Mouse (Mus musculus): Measurements from ENCODE around the gene Il1a. TPM values are rescaled to one million over a fixed set of nuclear protein-coding genes. Genes with fewer than 3 reads are reported as not detected.

Gene Il1a
- polyA plus RNA-seq (2012; ENCODE audit: low replicate concordance): 0.09 TPM in 1 of 2 replicates, not detected in the other

GRCm38 (mm10) chr2:129309836-129310235 lies at the start of gene Il1a:
Il1a (minus strand) TSS chr2:129309972.

GRCm38 (mm10) chr2:129296671-129297588 lies 12.8 kb downstream of the Il1a start, which contains the start of gene Ckap2l:
Ckap2l (minus strand) TSS chr2:129297212.

Other genes starting within 250 kb of the Il1a start
- gene Ttl, start 244.0 kb downstream of the Il1a start, polyA plus RNA-seq (2012; ENCODE audit: low replicate concordance): 0.56 and 0.69 TPM in 2 replicates
- 14.1 and 21.1 TPM in 2 replicates for gene Polr1b, start 209.0 kb downstream of the Il1a start, polyA plus RNA-seq (2012; ENCODE audit: low replicate concordance)
- gene Chchd5, start 180.3 kb downstream of the Il1a start, polyA plus RNA-seq (2012; ENCODE audit: low replicate concordance): 0.74 and 12.8 TPM in 2 replicates
- gene Slc20a1, start 111.2 kb downstream of the Il1a start, polyA plus RNA-seq (2012; ENCODE audit: low replicate concordance): 49.9 and 52.8 TPM in 2 replicates
- gene Ckap2l, start 12.8 kb downstream of the Il1a start, polyA plus RNA-seq (2012; ENCODE audit: low replicate concordance): 22.8 and 36.5 TPM in 2 replicates
- gene Il1b, start 61.2 kb upstream of the Il1a start, polyA plus RNA-seq (2012; ENCODE audit: low replicate concordance): 0.13 and 0.38 TPM in 2 replicates
- not detected in 2 replicates for gene F830045P16Rik, start 226.6 kb upstream of the Il1a start, polyA plus RNA-seq (2012; ENCODE audit: low replicate concordance)

All from leukemia stem cell, adult 10-12 weeks (primary cell).